Mouse (Mus musculus) hematopoietic stem cell, adult 5-6 weeks (primary cell): ENCODE measurements at regions not wholly inside any gene's neighbourhood (a gene's known extent, or its start where the extent isn't known, plus 50 kb on each side); places are given as distances from the start of the nearest gene placed in this dataset.

Source experiments
- ATAC-seq, 2 experiments: fragments of 125-278 bp in 1 of 2; replicated peaks in 1 of 2; 2 replicates each; pipeline ENCODE4 v1.8.0; 2016 to 2017; ENCODE audit warnings: inconsistent platforms in 2 of 2, mild to moderate bottlenecking in 2 of 2, moderate number of reproducible peaks in 2 of 2, low read depth in 1 of 2, moderate TSS enrichment in 1 of 2; ENCODE audit not compliant: low FRiP score in 2 of 2, poor library complexity in 2 of 2, severe bottlenecking in 2 of 2, insufficient read depth in 1 of 2, low TSS enrichment in 1 of 2

DNA sequence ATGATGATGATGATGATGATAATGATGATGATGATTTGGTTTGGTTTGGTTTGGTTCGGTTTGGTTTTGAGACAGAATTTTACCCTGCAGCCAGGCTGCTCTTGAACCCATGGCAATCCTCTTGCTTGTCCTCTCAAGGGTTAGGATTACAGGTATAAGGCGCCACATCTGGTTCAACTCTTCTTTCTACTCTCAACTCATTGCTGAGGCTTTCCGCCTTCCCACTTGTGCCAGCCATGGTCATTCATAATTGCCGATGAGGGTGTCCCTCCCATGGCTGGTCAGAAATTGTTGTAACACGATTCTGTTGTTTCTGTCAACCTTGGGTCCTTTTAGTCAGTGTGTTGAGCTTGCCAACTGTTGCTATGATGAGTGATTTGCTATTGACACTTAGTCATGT, 122.9 kb upstream of the Mpp6 start:
- no peak for ATAC-seq

- ATAC-seq = no peak
These were observed 122.4 kb upstream of the Mpp6 start for GRCm38 (mm10) chr6:49987541-49988210.

- no peak for ATAC-seq
These were observed 120.2 kb upstream of the Mpp6 start for GRCm38 (mm10) chr6:49989585-49990521.

GRCm38 (mm10) chr6:49990522-49990858, 119.6 kb upstream of the Mpp6 start:
- ATAC-seq = no peak

DNA sequence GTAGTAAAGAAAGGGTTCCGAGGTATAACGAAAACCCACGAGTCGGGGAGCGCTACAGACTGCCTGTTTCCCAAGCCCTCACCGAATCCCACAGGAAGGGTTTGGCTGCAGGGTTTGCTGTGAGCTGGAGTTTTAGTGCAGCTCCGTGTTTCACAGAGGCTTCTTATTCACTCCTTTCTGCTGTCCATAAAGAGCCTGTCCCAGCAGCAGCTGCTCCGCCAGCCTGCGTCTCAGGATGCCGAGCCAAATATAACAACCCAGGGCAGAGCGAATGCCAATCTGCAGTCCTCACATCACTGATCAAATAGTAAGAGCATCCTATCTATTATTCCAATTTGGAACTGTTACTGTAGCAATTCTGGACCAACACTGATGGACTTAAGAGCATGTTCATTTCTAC, 110.7 kb upstream of the Mpp6 start:
- no peak for ATAC-seq

DNA sequence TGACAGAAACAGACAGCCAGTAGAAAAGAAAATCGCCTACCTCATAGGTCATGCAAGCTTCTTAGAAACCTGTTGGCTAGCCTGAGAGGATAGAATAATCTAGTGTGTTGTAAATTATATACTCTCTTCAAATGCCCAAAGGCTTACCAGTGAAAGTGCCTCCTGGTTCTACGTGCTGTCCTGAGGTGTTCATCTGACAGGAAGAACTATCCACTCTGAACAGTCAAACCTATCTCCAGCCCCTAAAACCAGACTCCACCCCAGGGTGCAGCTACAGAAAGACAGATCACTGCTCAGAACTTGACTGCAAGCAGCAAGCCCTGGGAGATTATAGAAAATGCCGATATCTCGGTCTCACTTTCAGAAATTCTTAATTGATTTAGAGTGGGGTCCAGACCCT, 102.0 kb upstream of the Mpp6 start:
- ATAC-seq = no peak

GRCm38 (mm10) chr6:50008869-50009268, 101.2 kb upstream of the Mpp6 start:
- ATAC-seq = 0 out of 4 replicates have a peak, but pooled peaks of 1 of the 2 experiments have one; percentile 32

DNA sequence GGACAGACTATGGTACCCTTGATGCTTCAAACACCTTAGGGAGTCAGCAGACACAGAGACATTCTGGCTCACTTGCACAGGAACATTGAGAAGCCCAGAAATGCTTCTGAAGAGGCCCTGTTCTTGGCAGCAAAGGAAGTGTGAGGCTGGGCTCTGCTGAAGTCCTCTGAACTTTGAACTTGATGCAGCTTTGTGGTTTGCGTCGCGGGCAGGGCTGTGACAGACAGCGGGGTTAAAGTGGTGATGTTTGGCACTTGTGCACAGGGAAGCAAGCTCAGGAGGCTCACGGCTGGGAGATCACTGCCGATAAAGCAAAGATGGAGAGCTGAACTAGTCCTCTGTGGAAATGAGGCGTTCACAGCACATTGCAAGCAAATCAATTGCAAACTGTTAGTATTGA, 100.7 kb upstream of the Mpp6 start:
- ATAC-seq = peak; percentile 53 to 75; a peak in 3 of 4 replicates

- ATAC-seq = no peak
These were observed 100.2 kb upstream of the Mpp6 start for GRCm38 (mm10) chr6:50009856-50010255.

DNA sequence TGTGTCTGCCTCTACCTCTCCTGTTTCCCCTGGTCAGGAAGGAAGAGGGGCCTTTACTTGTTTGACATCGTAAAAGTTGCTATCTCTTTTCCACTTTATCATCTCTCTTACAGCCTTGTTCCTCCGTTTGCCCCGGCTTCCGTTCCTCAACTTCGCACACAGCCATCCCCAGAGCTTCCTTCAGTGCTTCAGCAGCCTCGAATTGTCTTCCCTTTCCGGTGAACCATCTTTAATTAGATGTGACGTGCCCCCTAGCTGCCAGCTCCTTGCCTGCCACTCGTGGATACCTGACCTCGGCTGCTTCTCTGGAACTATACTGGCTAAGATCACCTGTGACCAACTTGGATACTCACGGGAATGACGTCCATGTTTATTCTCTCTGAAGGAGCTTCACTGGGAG, 99.0 kb upstream of the Mpp6 start:
- ATAC-seq = no peak

GRCm38 (mm10) chr6:50011746-50012453, 98.1 kb upstream of the Mpp6 start:
- ATAC-seq = no peak

DNA sequence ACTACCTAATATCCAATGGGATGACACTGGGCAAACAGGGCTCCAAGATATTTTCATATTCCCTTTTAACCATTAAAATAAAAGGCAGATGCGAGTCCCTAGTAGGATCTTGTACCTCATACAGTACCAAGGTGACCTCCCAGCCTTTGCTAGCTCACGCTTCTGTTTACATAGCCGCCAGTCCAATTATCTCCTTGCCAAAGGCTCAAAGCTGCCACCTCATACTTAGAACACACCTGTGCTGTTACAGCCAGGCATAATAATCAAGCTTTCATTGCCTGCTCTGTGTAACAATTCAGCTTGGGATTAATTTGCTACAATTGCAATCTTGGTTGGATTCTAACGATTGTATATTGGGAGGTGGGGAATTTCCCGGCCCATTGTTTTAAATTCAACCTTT, 97.0 kb upstream of the Mpp6 start:
- no peak for ATAC-seq

- no peak for ATAC-seq
These were observed 96.2 kb upstream of the Mpp6 start for GRCm38 (mm10) chr6:50013842-50014241.

GRCm38 (mm10) chr6:50027981-50028380, 82.1 kb upstream of the Mpp6 start:
- no peak for ATAC-seq

DNA sequence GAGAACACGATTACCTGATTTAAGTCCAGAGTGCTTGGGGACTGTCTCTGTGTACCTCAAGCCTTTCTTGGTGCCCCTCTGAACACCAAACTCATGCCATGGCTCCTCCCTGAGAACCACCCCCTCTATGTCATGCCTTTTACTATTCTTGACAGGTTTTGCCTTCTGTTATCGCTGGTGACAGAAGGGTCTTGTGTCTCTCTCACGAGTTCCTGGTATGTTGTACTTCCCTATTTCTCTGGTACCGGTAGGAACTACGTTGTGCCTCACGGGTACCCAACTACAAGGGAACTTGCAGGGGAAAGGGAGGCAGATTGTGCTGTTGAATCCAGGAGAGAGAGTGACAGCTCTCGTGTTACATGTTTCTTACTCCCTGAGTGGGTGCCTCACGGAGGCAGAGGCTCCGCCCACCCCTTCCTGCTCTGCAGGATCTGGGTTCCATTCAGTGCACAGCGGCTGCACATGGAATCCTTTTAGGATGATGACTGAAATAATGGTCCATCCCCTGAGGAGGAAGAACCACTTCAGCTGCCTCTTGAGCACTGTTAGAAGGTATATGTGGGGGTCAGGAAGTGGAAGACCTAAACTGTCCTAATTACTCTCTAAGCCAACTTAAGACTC, 80.0 kb upstream of the Mpp6 start:
- peak; percentile 82 to 86 for ATAC-seq

DNA sequence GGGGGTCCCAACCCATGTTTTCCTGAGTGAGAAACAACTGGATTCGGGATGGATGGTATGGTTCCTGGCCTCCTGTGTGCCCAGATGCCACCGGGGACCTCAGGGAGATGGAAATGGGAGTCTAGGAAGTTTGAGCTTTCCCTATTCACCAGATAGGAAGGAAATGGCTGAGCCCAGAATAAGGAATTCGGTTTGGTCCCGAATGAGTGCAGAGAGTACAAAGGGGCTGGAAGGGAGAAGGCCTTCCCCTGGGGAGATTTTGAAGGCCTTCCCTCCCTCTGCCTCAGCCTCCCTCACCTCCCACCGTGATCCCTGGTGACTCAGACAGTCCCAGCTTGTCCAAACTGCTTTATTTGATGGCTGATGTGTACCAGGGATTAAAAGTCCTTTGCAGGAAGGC, 78.7 kb upstream of the Mpp6 start:
- no peak for ATAC-seq

GRCm38 (mm10) chr6:50032894-50033595, 77.0 kb upstream of the Mpp6 start:
- ATAC-seq = no peak
